11 mouse cellular contexts compared by ENCODE assay signal in the genomic region with DNA sequence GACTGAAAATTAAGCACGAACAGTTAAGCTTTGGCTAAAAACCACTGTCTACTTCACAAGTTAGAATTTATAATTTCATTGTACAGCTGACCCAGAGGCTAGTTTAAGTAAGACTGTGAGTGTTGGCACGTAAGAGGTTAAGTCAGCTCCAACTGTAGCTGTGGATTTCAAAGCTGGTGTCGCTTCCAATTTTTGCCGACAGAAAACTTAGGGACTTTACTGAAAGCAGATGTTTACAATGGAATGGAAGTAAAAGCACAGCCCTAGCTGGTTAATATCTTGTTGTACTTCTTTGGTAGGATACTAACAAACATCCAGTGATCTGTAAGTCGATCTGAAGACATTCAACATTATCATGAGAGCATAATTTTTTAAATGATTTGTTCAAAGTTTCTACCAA. TPM values are rescaled to one million over a fixed set of nuclear protein-coding genes. Genes with fewer than 3 reads are reported as not detected.
DNase-seq lines count a peak whose midpoint lies in the region; ATAC-seq and TF ChIP-seq lines count a peak whose summit lies in the region.
"Had no signal": no experiment of that assay in that cellular context is flagged by ENCODE, and none has a peak within 500 bp of the region (broad histone marks: within the 10 kb centered on the region; RNA-seq: fewer than 3 reads in every experiment).

No protein-coding gene starts in this region.

- TF ChIP-seq EP300 in heart, adult 2 months (IDR thresholded peaks at IDR 0.05; ENCODE audit: insufficient read depth, low read depth, low read length), result no peak

- TF ChIP-seq POLR2A in heart, adult 2 months (IDR thresholded peaks at IDR 0.05; ENCODE audit: insufficient read depth, low read depth, low read length), result no peak

- intact Hi-C loops in heart, adult 2 months (cut with DNase I), result loop anchor here (5.0 kb wide), 1 partner anchor 38 kb away; no protein-coding TSS in a partner anchor
- intact Hi-C loops in left cerebral cortex, adult 2 months (cut with DNase I), result loop anchor here (2.0 to 5.0 kb wide), 3 partner anchors 33 to 418 kb away; partner anchors contain the start of gene Sept7

- 45% methylated on average over 5 of the region's 5 CpGs for WGBS in heart, adult 2 months
- 57% methylated on average over 5 of the region's 5 CpGs for WGBS in embryonic facial prominence, embryonic 10.5 days
- WGBS in intestine, embryonic 16.5 days, result 49% methylated on average over 5 of the region's 5 CpGs

- peaks cover 27% of the 10 kb centered on the region for H3K36me3 ChIP-seq in heart, adult 2 months (ENCODE audit: control insufficient read depth, insufficient read depth, low read length)
- no peaks in the 10 kb centered on the region for H3K36me3 ChIP-seq in embryonic facial prominence, embryonic 10.5 days (replicated peaks)
- no peaks in the 10 kb centered on the region for H3K36me3 ChIP-seq in intestine, embryonic 16.5 days (ENCODE audit: control insufficient read depth, insufficient read depth, low read length)

- no peak for DNase-seq in heart, adult 2 months
- no peak for DNase-seq in heart, adult 9 months (ENCODE audit: low spot score in 2 of 2)
- DNase-seq in left cerebral cortex, adult 2 months (ENCODE audit: extremely low spot score in 1 of 2, low spot score in 2 of 2), result no peak
- DNase-seq in left cerebral cortex, adult 8-10 months (ENCODE audit: low spot score in 2 of 2), result no peak
- no peak for DNase-seq in embryonic facial prominence, embryonic 10.5 days (ENCODE audit: low spot score)
- no peak for DNase-seq in adrenal gland, postnatal 14 days
- DNase-seq: B cell, adult 2 months; retina, postnatal 1 day; thymus, postnatal 4 days had no signal

- no peaks in the 10 kb centered on the region for H3K79me2 ChIP-seq in heart, adult 2 months (replicated peaks; ENCODE audit: control insufficient read depth, insufficient read depth, low read length)

- no peak overlapping the region for H3K9ac ChIP-seq in heart, adult 2 months (ENCODE audit: low read depth, low read length)
- H3K9ac ChIP-seq in intestine, embryonic 16.5 days (ENCODE audit: low read depth, low read length), result no peak overlapping the region

- H3K4me1 ChIP-seq in heart, adult 2 months (ENCODE audit: control insufficient read depth, insufficient read depth, low read length), result peaks cover 21% of the 10 kb centered on the region
- peaks cover 14% of the 10 kb centered on the region for H3K4me1 ChIP-seq in embryonic facial prominence, embryonic 10.5 days
- peaks cover 10% of the 10 kb centered on the region for H3K4me1 ChIP-seq in intestine, embryonic 16.5 days (ENCODE audit: control insufficient read depth, insufficient read depth, low read length)

- ATAC-seq in intestine, embryonic 16.5 days, result peak; percentile 27
- no peak for ATAC-seq in cerebellum, adult (ENCODE audit: insufficient number of reproducible peaks, low FRiP score, low TSS enrichment)

- H3K4me3 ChIP-seq in heart, adult 2 months, result no peak overlapping the region
- no peak overlapping the region for H3K4me3 ChIP-seq in left cerebral cortex, adult 2 months
- no peak overlapping the region for H3K4me3 ChIP-seq in embryonic facial prominence, embryonic 10.5 days
- no peak overlapping the region for H3K4me3 ChIP-seq in intestine, embryonic 16.5 days (ENCODE audit: low read length)

- H3K4me2 ChIP-seq in intestine, embryonic 16.5 days (ENCODE audit: low read depth, low read length), result no peak overlapping the region

- no peaks in the 10 kb centered on the region for H3K9me3 ChIP-seq in embryonic facial prominence, embryonic 10.5 days
- no peaks in the 10 kb centered on the region for H3K9me3 ChIP-seq in intestine, embryonic 16.5 days (ENCODE audit: control insufficient read depth, low read length)

- no peaks in the 10 kb centered on the region for H3K27me3 ChIP-seq in heart, adult 2 months (ENCODE audit: control insufficient read depth, insufficient read depth, low read length)
- no peaks in the 10 kb centered on the region for H3K27me3 ChIP-seq in embryonic facial prominence, embryonic 10.5 days (replicated peaks; ENCODE audit: low read depth, poor library complexity, severe bottlenecking)
- no peaks in the 10 kb centered on the region for H3K27me3 ChIP-seq in intestine, embryonic 16.5 days (replicated peaks; ENCODE audit: control insufficient read depth, insufficient read depth, low read length)

- TF ChIP-seq CTCF in heart, adult 2 months (IDR thresholded peaks at IDR 0.05), result no peak
- no peak for TF ChIP-seq CTCF in left cerebral cortex, adult 2 months (IDR thresholded peaks at IDR 0.05)

- H3K27ac ChIP-seq in heart, adult 2 months, result peak overlapping the region; percentile 80
- H3K27ac ChIP-seq in left cerebral cortex, adult 2 months, result peak overlapping the region; percentile 94
- H3K27ac ChIP-seq in embryonic facial prominence, embryonic 10.5 days (replicated peaks), result 0 out of 2 replicates have a peak overlapping the region, but pooled peaks have one; percentile 40
- peak overlapping the region; percentile 1; the same call in 1 of the 2 replicates for H3K27ac ChIP-seq in intestine, embryonic 16.5 days (ENCODE audit: low read length)

RNA-seq across cellular contexts. Expression of gene Herpud2, which starts 23.0 kb away (rescaled TPM):
- 10 to 100 TPM; 34.6 to 38.9 TPM for total RNA-seq in heart, adult 2 months (2021)
- 24.9 and 27.1 TPM in 2 replicates for polyA plus RNA-seq in heart, adult 2 months (2012; rRNA removed)
- 10 to 100 TPM; 49.6 to 51.0 TPM for total RNA-seq in left cerebral cortex, adult 2 months (2021)
- total RNA-seq in left cerebral cortex, adult 8-10 months (2022), result 10 to 100 TPM; 53.6 to 57.1 (median 55.8) TPM
- polyA plus RNA-seq in embryonic facial prominence, embryonic 10.5 days (2016; fragmentation: Nextera tagmentation; extraction: Ambion mirVana), result 23.0 and 23.5 TPM in 2 replicates
- 17.6 and 20.6 TPM in 2 replicates for polyA plus RNA-seq in intestine, embryonic 16.5 days (2015; fragmentation: Nextera tagmentation; extraction: Ambion mirVana)
- 39.8 and 45.1 TPM in 2 replicates for total RNA-seq in adrenal gland, postnatal 14 days (2021)

Comparison
In these comparisons a context has a peak if more than half of its experiments do, and no peak if none do; other contexts are left out.
1. H3K27ac ChIP-seq: peak in every context shown above with its lines; median percentile 94 in left cerebral cortex, adult 2 months; 80 in heart, adult 2 months; 40 in embryonic facial prominence, embryonic 10.5 days; 1 in intestine, embryonic 16.5 days.